Mouse (Mus musculus): ENCODE results near the gene Gck.
"Not testable (repeated sequence)": the region's sequence is repeated elsewhere in the genome, so short reads cannot be mapped to it uniquely, and the experiment has no call there.

The Gck gene

GRCm38 (mm10) chr11:5907096-5907495, 42.8 kb downstream of the Gck start:
- no peak for DNase-seq (ENCODE audit: low spot score)

- DNase-seq (ENCODE audit: low spot score): no peak
These were observed 43.9 kb downstream of the Gck start for GRCm38 (mm10) chr11:5905778-5906518.

- no peak for DNase-seq (ENCODE audit: low spot score)
These were observed 45.0 kb downstream of the Gck start for GRCm38 (mm10) chr11:5904871-5905270.

DNA sequence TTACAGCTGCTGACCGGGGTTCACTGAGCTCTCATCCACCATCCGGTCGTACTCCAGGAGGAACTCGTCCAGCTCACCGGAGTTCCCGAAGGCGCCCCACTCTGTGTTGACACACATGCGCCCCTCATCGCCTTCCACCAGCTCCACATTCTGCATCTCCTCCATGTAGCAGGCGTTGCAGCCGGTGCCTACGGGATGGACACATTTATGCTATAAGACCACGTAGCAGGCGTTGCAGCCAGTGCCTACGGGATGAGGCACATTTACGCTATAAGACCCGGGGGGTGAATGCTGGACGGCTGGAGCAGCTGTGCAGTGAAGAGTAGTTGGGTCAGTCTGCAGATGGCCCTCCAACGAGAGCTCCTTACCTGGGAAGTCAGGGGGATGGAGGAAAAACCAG, 45.5 kb downstream of the Gck start:
- no peak for DNase-seq (ENCODE audit: low spot score)

- no peak for DNase-seq (ENCODE audit: low spot score)
These were observed 46.0 kb downstream of the Gck start for GRCm38 (mm10) chr11:5903844-5904243.

DNA sequence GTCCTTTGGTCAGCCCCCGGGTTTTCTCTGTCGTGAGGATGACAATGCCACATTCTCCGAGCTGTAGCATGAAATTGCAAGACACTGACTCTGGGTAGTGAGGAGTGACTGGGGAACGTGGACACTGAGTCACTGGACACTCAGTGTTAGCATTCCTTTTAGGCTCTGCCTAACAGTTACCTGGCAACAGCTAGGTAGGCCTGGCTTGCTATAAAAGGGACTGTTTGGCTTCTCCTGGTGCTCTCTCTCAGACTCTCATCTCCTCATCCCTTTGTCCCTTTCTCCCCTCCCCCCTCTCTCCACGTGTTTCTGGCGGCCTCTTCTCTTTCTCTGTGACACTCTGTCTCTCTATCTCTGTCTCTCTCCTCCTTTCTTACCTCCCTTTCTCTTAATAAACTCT, 47.5 kb downstream of the Gck start:
- no peak for DNase-seq (ENCODE audit: low spot score)

DNA sequence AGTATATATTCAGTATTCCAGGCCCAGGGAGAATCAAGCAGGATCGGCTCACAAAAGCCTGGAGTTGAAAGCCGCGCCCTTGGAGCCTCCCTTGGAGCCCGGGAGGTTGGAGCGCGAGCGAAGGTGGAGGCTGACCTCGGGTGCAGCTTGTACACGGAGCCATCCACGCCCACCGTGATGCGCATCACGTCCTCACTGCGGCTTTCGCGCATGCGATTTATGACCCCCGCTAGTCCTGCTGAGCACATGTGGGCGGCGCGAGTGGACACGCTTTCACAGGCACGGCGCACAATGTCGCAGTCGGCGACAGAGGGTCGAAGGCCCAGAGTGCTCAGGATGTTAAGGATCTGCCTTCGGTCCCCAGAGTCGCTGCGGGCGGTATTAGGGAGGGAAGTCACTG, 47.9 kb downstream of the Gck start:
- DNase-seq (ENCODE audit: low spot score): no peak

GRCm38 (mm10) chr11:5901320-5901719, 48.6 kb downstream of the Gck start:
- DNase-seq (ENCODE audit: low spot score): no peak

GRCm38 (mm10) chr11:5899286-5899685, 50.6 kb downstream of the Gck start:
- no peak for DNase-seq (ENCODE audit: low spot score)

GRCm38 (mm10) chr11:5898531-5898930, 51.4 kb downstream of the Gck start, which contains the start of gene Myl7:
Gene Myl7, minus strand, starts transcription at chr11:5898782.
- no peak for DNase-seq (ENCODE audit: low spot score)

- DNase-seq (ENCODE audit: low spot score): no peak
These were observed 52.0 kb downstream of the Gck start for GRCm38 (mm10) chr11:5897839-5898238.

GRCm38 (mm10) chr11:5897230-5897629, 52.7 kb downstream of the Gck start:
- DNase-seq (ENCODE audit: low spot score): no peak

GRCm38 (mm10) chr11:5893807-5894206, 56.1 kb downstream of the Gck start:
- DNase-seq (ENCODE audit: low spot score): no peak

DNA sequence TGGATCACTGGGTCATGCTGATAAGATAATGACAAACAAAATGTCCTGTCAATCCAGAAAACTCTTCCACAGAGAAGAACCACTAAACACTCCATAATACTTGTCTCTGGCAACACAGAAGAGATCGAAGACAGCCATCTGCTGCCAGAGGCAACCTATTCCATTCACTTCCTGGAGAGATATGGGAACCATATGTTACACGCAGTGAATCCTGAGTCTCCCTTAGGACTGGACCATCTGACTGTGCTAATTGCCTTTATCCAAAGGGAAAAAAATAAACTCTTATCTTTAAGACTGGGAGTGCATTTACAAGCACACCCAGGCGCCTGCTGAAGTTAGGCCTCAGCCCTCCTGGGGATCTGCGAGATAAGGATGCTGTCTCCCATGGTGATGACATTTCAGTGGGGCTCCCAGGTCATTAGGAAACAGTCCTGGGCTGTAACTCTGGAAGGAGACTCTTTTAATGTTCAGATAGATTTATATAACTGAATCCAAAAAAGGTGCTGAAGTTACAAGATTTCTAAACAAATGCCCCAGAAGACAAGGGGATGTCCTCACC, 57.0 kb downstream of the Gck start:
- DNase-seq (ENCODE audit: low spot score): no peak

GRCm38 (mm10) chr11:5892151-5892591, 57.7 kb downstream of the Gck start:
- no peak for DNase-seq (ENCODE audit: low spot score)

GRCm38 (mm10) chr11:5888563-5888962, 61.3 kb downstream of the Gck start:
- DNase-seq (ENCODE audit: low spot score): not testable (repeated sequence)

GRCm38 (mm10) chr11:5887250-5887649, 62.6 kb downstream of the Gck start:
- DNase-seq (ENCODE audit: low spot score): no peak

- DNase-seq (ENCODE audit: low spot score): peak; percentile 41
These were observed 63.7 kb downstream of the Gck start for GRCm38 (mm10) chr11:5886187-5886586.

GRCm38 (mm10) chr11:5882518-5882917, 67.4 kb downstream of the Gck start:
- peak; percentile 28 for DNase-seq (ENCODE audit: low spot score)

DNA sequence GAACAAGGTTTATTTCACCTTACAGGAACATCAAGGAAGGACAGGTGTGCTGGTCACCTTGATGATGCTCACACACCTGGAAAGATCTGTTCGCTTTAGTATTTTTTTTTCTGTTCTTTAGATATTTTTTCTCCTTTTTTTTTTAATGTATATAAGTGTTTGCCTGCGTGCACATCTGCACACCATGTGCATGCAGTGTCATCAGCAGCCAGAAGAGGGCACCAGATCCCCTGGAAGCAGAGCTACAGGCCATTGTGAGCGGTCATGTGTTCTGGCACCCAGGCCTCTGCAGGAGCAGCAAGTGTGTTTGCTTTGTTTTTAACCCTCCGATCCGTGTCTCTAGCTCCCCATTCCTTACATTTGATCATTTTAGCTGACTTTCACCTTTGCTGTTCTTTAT, 70.0 kb downstream of the Gck start:
- DNase-seq (ENCODE audit: low spot score): peak; percentile 49

GRCm38 (mm10) chr11:5878661-5879060, 71.2 kb downstream of the Gck start:
- DNase-seq (ENCODE audit: low spot score): no peak

DNA sequence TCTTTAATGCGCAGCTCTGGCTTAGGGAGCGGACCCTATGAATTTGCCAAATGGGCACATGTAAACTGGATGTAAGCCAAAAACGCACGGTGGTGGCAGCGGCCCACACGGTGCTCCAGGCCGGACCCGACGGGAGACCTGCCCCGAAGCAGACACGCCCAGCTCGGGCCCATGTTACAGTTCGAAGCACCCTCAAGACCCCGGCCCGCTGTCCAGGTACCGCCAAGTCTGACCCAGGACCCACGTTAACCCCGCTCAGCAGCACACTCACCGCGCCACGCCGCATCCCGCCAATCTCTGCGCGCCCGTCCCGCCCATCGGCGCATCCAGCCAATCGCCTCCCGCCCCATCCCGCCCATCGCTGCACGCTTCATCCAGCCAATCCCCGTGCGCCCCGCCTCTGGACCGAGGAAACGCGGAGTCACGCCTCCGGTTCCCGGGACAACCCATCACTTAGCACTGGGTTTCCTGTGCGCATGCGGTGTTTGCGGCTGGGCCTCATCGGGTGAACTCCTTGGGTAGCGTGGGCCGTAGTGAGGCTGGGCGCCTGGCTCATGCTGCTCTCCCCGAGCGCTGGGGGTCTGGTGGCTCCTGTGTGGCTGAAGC, 71.9 kb downstream of the Gck start, which contains the start of gene Pold2:
TSS of gene Pold2 (minus strand) at position 372 of the 606 bp plus-strand sequence.
- DNase-seq (ENCODE audit: low spot score): peak; percentile 97

- DNase-seq (ENCODE audit: low spot score): no peak
These were observed 72.5 kb downstream of the Gck start for GRCm38 (mm10) chr11:5877421-5877820.
